Mouse (Mus musculus) heart, embryonic 11.5 days (tissue): Measurements from ENCODE around the gene Tsku. TPM values are rescaled to one million over a fixed set of nuclear protein-coding genes. Genes with fewer than 3 reads are reported as not detected.

Experiments
- ATAC-seq: fragments of 200-750 bp; cut with Nextera tagmentation; replicated peaks from 2 replicates; pipeline ENCODE4 v1.8.0; 2017; ENCODE audit warnings: moderate library complexity; ENCODE audit not compliant: insufficient number of reproducible peaks, low FRiP score, low TSS enrichment
- H3K27ac ChIP-seq: fragments of 300-500 bp; sonication (generic); 2 replicates; pipeline ENCODE4 v1.5.1; 2014; ENCODE audit warnings: mild to moderate bottlenecking, low read depth, low read length
- H3K27me3 ChIP-seq: fragments of 300-500 bp; sonication (generic); 2 replicates; pipeline ENCODE4 v1.6.1; 2014; ENCODE audit warnings: mild to moderate bottlenecking, low read length, mixed read lengths; ENCODE audit not compliant: control insufficient read depth, insufficient read depth
- H3K36me3 ChIP-seq: fragments of 300-500 bp; sonication (generic); 2 replicates; pipeline ENCODE4 v1.6.1; 2014; ENCODE audit warnings: mild to moderate bottlenecking, low read length, moderate library complexity, mixed read lengths; ENCODE audit not compliant: control insufficient read depth, insufficient read depth
- H3K4me1 ChIP-seq: fragments of 300-500 bp; sonication (generic); 2 replicates; pipeline ENCODE4 v1.6.1; 2014; ENCODE audit warnings: low read length; ENCODE audit not compliant: control insufficient read depth, insufficient read depth
- H3K4me2 ChIP-seq: fragments of 300-500 bp; sonication (generic); 2 replicates; pipeline ENCODE4 v1.6.1; 2014; ENCODE audit warnings: mild to moderate bottlenecking, moderate library complexity
- H3K4me3 ChIP-seq: fragments of 300-500 bp; sonication (generic); 2 replicates; pipeline ENCODE4 v1.5.1; 2014; ENCODE audit warnings: low read depth, low read length
- H3K9ac ChIP-seq: fragments of 300-500 bp; sonication (generic); 2 replicates; pipeline ENCODE4 v1.6.1; 2014; ENCODE audit warnings: mild to moderate bottlenecking, low read depth, low read length, moderate library complexity
- H3K9me3 ChIP-seq: fragments of 300-500 bp; sonication (generic); replicated peaks from 2 replicates; pipeline ENCODE4 v1.6.1; 2016; ENCODE audit warnings: low read length; ENCODE audit not compliant: control insufficient read depth
- WGBS: fragments of 180-500 bp; shearing (Covaris S2); extraction: QIAGEN DNeasy Blood & Tissue Kit; methylation state at CpG from one replicate; pipeline ENCODE4 v1.1.7; 2014; ENCODE audit not compliant: insufficient replicate concordance; 5-methylcytosine and 5-hydroxymethylcytosine counted together
- polyA plus RNA-seq: library from polyadenylated mRNA; unstranded; fragments of >200 nt; fragmentation: Nextera tagmentation; extraction: Ambion mirVana; gene quantifications from 2 replicates; pipeline ENCODE4 v1.2.1, GENCODE M21; 2014

Gene Tsku
- polyA plus RNA-seq, 1 experiment from 2014 or later: 6.8 TPM

DNA sequence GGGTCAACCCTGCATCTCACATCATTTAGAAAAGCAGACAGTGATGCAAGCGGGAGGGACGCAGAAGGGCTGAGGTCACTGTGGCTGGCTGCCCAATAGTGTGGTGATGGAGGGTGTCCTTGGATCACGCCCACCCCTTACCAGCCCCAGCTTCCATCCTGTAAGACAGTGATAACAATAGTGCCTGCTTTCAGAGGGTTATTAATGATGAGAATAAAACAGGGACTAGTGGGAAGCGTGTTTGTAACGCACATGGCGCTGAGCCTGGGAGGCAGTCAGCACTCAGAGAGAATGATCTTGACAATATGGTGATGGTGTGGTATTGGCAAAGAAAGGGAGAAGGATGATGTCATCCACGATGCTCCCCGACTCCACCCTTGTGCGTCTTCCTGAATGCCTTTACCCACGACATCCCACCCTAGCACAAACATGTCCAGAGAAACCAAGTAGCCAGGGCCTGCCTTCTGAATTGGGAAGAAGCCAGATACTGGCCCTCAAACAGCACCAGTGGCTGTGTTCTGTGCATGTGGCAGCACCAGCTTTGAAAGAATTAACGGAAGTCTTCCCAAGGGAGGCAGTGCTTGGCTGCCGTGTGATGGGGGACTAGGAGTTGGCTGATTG is 27.9 kb upstream of the Tsku start:
- Histone ChIP-seq H3K9me3 (no peaks in the 10 kb centered on the region; the same call in 1 of the 2 replicates), H3K27ac (no peak overlapping the region), H3K9ac (no peak overlapping the region), H3K4me2 (no peak overlapping the region), H3K36me3 (no peaks in the 10 kb centered on the region), H3K27me3 (no peaks in the 10 kb centered on the region; the same call in 1 of the 2 replicates), H3K4me3 (no peak overlapping the region), H3K4me1 (peaks cover under 1% of the 10 kb centered on the region)
- no peak for ATAC-seq
- 73% methylated on average over 12 of the region's 12 CpGs for WGBS

GRCm38 (mm10) chr7:98387201-98387600 is 26.1 kb upstream of the Tsku start:
- Histone ChIP-seq H3K27me3 (no peaks in the 10 kb centered on the region; the same call in 1 of the 2 replicates), H3K4me1 (peaks cover 17% of the 10 kb centered on the region), H3K36me3 (no peaks in the 10 kb centered on the region), H3K9me3 (no peaks in the 10 kb centered on the region), H3K4me2 (no peak overlapping the region), H3K27ac (no peak overlapping the region), H3K9ac (no peak overlapping the region), H3K4me3 (no peak overlapping the region)
- 80% methylated on average over 7 of the region's 7 CpGs for WGBS
- ATAC-seq: no peak

DNA sequence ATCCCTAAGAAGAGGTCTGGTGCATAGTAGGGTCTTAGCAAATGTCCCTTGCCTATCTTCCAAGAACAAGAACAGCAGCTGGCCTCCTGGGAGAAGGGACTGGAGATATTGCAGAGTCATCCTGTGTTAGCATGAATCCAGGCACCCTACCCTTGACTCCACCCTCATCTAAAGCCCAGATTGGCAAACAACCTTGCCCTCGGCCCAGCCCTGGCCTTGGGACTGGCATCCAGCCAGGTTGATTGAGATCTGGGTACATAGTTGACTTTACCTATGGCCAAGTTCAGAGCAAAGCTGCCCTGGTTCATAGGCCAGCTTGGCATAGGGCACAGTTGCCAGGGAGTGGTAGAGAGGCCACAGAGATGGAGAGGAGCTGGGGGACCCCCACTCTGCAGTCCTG is 24.0 kb upstream of the Tsku start:
- H3K9ac ChIP-seq: no peak overlapping the region
- H3K27me3 ChIP-seq: no peaks in the 10 kb centered on the region; the same call in 1 of the 2 replicates
- WGBS: 76% methylated on average over 1 of the region's 1 CpGs
- H3K4me1 ChIP-seq: peaks cover 17% of the 10 kb centered on the region
- H3K4me3 ChIP-seq: no peak overlapping the region
- H3K36me3 ChIP-seq: no peaks in the 10 kb centered on the region
- H3K4me2 ChIP-seq: no peak overlapping the region
- H3K27ac ChIP-seq: no peak overlapping the region
- no peak for ATAC-seq
- H3K9me3 ChIP-seq: no peaks in the 10 kb centered on the region

- Histone ChIP-seq H3K36me3 (no peaks in the 10 kb centered on the region), H3K9ac (no peak overlapping the region), H3K4me2 (peak overlapping the region; percentile 14; the same call in 1 of the 2 replicates), H3K27me3 (no peaks in the 10 kb centered on the region), H3K4me3 (no peak overlapping the region), H3K9me3 (no peaks in the 10 kb centered on the region), H3K4me1 (peaks cover 20% of the 10 kb centered on the region), H3K27ac (no peak overlapping the region)
- no peak for ATAC-seq
- WGBS: 43% methylated on average over 4 of the region's 4 CpGs
Measured at GRCm38 (mm10) chr7:98383337-98383736, 22.2 kb upstream of the Tsku start.

DNA sequence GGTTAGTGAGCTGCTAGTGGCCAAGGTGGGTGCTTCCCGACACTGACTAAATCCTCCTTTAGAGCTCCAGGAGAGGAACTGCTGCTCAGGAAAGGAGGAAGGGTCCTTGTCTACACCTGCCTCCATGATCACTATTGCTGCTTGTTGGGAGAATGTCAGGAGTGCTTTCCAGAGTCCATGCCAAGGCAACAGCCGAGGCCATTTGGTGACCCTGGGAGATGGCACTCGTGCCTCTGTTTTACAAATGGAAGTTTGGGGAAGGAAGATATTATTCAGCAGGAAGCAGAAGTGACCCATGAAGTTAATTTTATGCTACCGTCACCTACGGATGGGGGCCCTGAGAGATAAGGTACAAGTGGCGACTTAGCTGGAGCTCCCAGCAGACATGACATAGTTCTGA is 21.7 kb upstream of the Tsku start:
- H3K27ac ChIP-seq: no peak overlapping the region
- no peak overlapping the region for H3K4me2 ChIP-seq
- no peak overlapping the region for H3K9ac ChIP-seq
- H3K4me3 ChIP-seq: no peak overlapping the region
- H3K9me3 ChIP-seq: no peaks in the 10 kb centered on the region
- no peaks in the 10 kb centered on the region for H3K27me3 ChIP-seq
- WGBS: 44% methylated on average over 6 of the region's 6 CpGs
- H3K36me3 ChIP-seq: no peaks in the 10 kb centered on the region
- ATAC-seq: no peak
- peaks cover 20% of the 10 kb centered on the region for H3K4me1 ChIP-seq

DNA sequence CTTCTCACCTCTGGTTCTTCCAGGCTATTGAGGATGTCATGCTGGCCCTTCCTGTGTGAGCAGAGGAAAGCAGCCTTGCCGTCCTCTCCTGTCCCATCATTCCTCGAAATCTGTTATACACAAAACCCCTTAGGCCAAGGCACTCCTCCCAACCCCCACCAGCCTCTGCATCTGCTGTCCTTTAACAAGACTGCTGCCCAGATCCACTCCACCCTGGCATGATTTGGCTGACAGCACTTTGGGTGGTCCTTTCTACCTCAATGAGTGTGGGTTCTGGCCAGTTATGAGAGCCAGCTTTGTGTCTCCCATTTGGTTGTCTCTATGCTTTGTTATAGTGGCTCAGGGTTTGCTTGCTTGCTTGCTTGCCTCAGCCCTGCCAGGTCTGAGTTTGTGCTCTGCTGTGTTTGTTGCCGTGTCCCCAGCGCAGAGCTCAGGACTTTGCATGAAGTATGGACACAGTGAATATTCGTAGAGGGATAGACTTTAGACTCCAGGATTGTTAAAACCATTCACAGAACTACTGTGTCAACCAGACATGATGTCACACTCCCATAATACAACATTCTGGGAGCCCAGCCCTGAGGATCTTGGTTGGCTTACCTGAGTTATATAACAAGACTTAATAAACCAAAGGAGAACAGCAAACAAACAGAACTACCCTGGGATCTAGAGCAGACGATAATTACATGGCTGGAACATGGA is 19.2 kb upstream of the Tsku start:
- no peak overlapping the region for H3K4me3 ChIP-seq
- H3K36me3 ChIP-seq: no peaks in the 10 kb centered on the region
- H3K4me2 ChIP-seq: no peak overlapping the region
- WGBS: 63% methylated on average over 6 of the region's 6 CpGs
- H3K27ac ChIP-seq: no peak overlapping the region
- H3K9ac ChIP-seq: no peak overlapping the region
- H3K4me1 ChIP-seq: peaks cover 20% of the 10 kb centered on the region
- H3K27me3 ChIP-seq: no peaks in the 10 kb centered on the region
- no peaks in the 10 kb centered on the region for H3K9me3 ChIP-seq
- no peak for ATAC-seq

DNA sequence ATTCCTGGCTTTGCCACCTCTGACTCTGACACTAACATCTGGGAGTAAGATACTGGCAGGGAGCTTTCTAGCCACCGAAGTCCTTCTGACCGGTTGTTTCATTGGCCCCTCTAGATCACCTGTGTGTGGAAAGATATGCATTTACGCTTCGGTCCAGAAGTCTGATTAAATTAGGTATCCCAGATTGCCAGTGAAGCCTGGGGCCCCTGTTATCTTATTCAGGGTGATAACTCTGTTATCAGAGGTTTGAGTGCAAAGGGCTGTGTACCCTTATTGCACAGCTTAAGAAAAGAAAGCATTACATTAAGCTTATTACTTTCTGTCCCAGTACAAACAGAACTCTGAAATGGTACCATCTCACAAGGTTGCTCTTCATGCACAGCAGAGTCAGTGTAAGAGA is 18.1 kb upstream of the Tsku start:
- Histone ChIP-seq H3K4me3 (no peak overlapping the region), H3K4me2 (no peak overlapping the region), H3K36me3 (no peaks in the 10 kb centered on the region), H3K27me3 (no peaks in the 10 kb centered on the region), H3K4me1 (peaks cover 20% of the 10 kb centered on the region), H3K9ac (no peak overlapping the region), H3K27ac (no peak overlapping the region), H3K9me3 (no peaks in the 10 kb centered on the region)
- no peak for ATAC-seq
- 52% methylated on average over 4 of the region's 4 CpGs for WGBS

- Histone ChIP-seq H3K27me3 (no peaks in the 10 kb centered on the region), H3K9ac (no peak overlapping the region), H3K4me1 (peaks cover 3% of the 10 kb centered on the region; the same call in 1 of the 2 replicates), H3K4me2 (no peak overlapping the region), H3K36me3 (no peaks in the 10 kb centered on the region), H3K27ac (no peak overlapping the region), H3K9me3 (no peaks in the 10 kb centered on the region), H3K4me3 (no peak overlapping the region)
- WGBS: 64% methylated on average over 5 of the region's 5 CpGs
- no peak for ATAC-seq
Measured at GRCm38 (mm10) chr7:98377257-98377656, 16.1 kb upstream of the Tsku start.

GRCm38 (mm10) chr7:98371161-98371560 is 10.0 kb upstream of the Tsku start:
- 40% methylated on average over 4 of the region's 4 CpGs for WGBS
- H3K4me1 ChIP-seq: no peaks in the 10 kb centered on the region; the same call in 1 of the 2 replicates
- H3K9me3 ChIP-seq: no peaks in the 10 kb centered on the region
- no peak overlapping the region for H3K27ac ChIP-seq
- H3K4me2 ChIP-seq: no peak overlapping the region
- H3K9ac ChIP-seq: no peak overlapping the region
- ATAC-seq: no peak
- H3K4me3 ChIP-seq: no peak overlapping the region
- H3K36me3 ChIP-seq: no peaks in the 10 kb centered on the region
- H3K27me3 ChIP-seq: no peaks in the 10 kb centered on the region
